Mouse (Mus musculus) erythroid progenitor cell, adult 5-6 weeks (primary cell): ENCODE data around the gene L3mbtl4. TPM values are rescaled to one million over a fixed set of nuclear protein-coding genes. Genes with fewer than 3 reads are reported as not detected.

Experiments
- ATAC-seq: replicated peaks from 2 replicates; pipeline ENCODE4 v1.8.0; 2016; ENCODE audit warnings: moderate number of reproducible peaks, mild to moderate bottlenecking, moderate TSS enrichment, inconsistent platforms; ENCODE audit not compliant: poor library complexity, low FRiP score, severe bottlenecking
- total RNA-seq, 2 experiments: library from RNA; stranded (forward) in 1 of 2; stranded (reverse) in 1 of 2; fragments of 150-400 nt in 1 of 2; fragments of 186-747, 209-891 nt in 1 of 2; gene quantifications; 2 replicates each; pipeline versions ENCODE4 v1.2.3 to v1.2.4; 2015 to 2017; ENCODE audit warnings: low replicate concordance in 2 of 2

The L3mbtl4 gene
- total RNA-seq (2015; ENCODE audit: low replicate concordance), result not detected in 2 replicates
- not detected in 2 replicates for total RNA-seq (2017; ENCODE audit: low replicate concordance)

- ATAC-seq, result no peak
These were observed at the start of gene L3mbtl4 for GRCm38 (mm10) chr17:68273527-68273926. Gene L3mbtl4, plus strand, starts transcription at chr17:68273797.

- ATAC-seq, result no peak
These were observed 43.1 kb upstream of the L3mbtl4 start for GRCm38 (mm10) chr17:68230484-68230883.

DNA sequence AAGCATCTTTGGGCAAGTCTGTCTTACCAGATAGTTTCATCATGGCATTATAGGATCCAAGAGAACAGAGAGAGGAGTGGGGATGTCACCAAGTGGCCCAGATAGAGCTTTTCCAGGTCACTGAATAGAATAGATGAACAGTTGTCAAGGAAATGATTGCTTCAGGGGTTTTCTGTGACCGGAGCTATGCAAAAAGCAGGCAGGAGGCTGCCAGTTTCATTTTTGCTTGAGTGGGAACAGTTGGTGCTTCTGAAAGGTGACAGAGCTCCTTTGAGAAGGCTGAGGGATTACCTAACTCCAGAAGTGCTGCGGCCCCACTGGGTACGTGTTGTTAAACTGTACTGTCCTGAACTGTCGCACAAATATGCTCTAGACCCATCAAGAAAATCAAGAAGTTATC is 38.2 kb upstream of the L3mbtl4 start:
- ATAC-seq, result no peak

DNA sequence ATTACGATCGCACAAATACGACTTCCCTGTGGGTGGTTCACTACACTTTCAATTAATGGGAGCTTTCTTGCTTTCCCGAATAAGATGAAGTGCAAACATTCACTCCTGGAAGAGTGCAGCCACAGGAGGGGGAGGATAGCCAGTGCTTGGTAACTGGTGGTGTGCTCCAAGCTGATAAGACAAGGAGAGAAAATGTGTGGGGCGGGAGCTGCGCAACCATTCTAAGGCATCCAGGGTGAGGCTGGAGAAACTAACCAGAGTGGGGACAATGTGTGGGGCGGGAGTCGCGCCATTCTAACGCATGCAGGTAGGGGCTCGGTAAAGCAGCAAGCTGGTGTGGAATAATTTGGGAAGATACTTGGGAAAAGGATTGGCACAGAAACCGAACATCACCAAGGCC is 36.6 kb upstream of the L3mbtl4 start:
- no peak for ATAC-seq

- no peak for ATAC-seq
These were observed 33.4 kb upstream of the L3mbtl4 start for GRCm38 (mm10) chr17:68240171-68240570.

DNA sequence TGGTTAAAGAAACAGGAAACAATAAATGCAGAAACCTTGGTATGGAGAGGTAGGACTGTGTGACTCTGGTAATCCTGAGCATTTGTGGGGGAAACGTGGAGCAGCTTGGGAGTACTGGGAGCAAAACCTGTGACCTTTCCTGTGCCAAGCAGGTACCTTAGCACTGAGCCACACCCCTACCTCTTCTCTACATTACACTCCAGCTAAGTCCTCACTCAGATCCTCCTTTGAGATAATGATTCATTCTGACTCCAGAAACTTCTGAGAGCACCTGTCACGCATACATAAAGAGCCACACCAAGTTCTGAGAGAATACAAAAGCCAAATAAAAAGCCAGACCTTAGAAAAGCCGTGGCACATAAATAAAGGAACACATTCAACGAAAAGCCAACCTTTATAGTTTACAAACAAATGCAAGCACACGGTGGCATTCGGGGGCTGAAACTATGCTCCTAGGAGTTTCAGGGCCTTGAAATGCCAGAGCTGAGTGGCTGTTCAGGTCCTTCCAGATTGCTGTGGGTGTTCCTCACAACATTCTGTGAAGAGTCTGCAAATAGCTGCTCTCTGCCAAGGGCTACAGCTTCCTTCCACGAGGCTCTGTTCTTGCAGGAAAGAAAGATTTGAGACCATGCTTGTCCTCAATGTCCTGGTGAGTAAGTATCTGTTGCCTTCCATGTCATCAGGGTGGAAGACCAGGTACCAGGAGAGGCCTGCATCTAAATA is 8.6 kb upstream of the L3mbtl4 start:
- no peak for ATAC-seq

DNA sequence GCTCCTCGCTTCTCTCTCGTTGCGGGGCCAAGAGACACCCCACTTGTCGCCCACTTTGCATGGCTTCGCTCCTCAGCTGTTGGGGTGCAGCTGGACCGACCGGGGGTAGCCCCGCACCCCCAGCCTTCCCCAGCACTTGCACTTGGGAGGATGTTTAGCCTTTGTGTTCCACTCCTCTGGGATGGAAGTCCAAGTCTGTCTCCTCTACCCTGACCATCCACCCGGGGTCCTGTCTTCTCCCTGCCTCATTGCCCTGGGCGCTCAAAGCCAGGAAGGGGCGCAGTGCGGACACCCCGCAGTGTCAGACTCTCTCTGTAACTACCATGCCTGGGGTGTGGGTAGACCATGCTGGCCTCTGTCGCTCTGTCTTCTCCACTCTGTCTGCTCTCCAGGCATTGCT is 357 bp downstream of the L3mbtl4 start:
- no peak for ATAC-seq

DNA sequence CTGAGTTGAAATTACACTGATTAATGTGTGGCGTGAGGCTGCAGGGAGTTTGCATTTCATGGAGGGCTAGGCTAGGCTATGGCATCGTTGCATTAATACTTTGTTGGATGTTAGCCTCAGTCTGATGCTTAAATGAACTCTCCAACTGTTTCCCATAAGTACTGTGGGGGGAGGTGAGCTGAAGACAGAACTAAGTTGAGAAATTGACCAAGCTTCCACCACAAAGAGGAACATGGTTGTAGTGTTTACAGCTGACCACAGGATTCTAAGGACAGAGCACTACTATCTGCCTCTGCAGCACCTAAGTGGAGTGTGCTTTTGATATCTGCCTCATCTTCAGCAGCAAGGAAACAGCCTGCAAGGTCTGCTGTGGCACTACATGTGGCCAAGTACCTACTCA is 1.5 kb downstream of the L3mbtl4 start:
- ATAC-seq, result no peak

DNA sequence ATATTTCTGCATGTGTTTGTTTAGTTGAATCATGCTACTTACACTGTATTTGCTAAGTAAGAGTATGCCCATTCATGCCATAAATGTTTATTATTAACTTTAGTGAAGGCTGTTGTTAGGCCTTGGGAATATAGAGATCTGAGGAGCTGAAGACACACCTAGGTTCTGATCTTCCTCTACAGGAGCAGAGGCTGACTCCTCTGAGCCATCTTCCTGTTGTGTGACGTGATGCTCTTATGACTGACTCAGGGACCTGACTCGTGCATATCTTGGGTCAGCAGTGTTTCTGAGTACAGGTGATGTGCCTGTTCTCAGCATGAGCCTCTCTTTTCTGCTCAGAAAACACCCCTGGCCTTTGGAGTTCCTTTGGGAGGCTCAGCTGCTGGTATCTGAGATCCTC is 7.3 kb downstream of the L3mbtl4 start:
- ATAC-seq, result no peak

GRCm38 (mm10) chr17:68285119-68285782 is 11.7 kb downstream of the L3mbtl4 start:
- ATAC-seq, result no peak

GRCm38 (mm10) chr17:68288094-68288493 is 14.5 kb downstream of the L3mbtl4 start:
- no peak for ATAC-seq

DNA sequence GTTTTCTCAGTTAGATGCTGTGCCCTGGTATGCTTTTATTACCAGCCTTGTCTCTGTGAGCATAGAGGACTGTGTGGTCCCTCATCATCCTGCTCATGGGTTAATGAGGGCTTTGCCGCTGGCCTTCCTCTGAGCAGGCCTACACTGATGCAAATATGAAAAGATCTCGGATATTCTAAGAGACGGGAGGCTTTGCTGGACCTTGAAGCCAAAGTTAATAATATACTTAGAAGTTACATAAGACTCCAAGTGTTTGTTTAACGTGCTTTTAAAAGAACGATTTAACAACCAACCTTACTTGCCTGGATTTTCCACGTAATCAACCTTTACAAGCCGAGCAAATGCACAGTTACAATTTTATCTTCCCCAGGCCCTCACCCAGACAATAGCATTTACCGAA is 15.1 kb downstream of the L3mbtl4 start:
- ATAC-seq, result no peak

GRCm38 (mm10) chr17:68291713-68292364 is 18.2 kb downstream of the L3mbtl4 start:
- no peak for ATAC-seq

GRCm38 (mm10) chr17:68308381-68308780 is 34.8 kb downstream of the L3mbtl4 start:
- no peak for ATAC-seq

GRCm38 (mm10) chr17:68312286-68312927 is 38.8 kb downstream of the L3mbtl4 start:
- no peak for ATAC-seq

DNA sequence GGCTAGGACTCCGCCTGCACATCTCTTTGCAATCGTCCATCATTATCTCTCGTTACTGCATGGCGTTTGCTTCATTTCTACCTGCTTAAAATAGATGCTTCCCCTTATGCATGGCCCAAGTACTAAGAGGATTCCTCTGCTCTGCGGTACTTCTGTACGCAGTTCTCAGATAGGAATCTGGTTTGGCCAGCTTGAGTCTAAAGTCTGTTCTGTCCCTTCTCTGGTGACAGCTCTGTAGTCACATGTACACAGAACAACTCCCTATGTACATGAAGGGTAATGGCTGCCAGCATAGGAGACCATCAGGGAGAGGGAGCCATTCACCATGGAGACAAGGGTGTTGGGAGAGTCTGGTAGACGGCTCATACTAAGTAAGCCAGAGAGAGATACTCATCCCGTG is 47.3 kb downstream of the L3mbtl4 start:
- no peak for ATAC-seq

GRCm38 (mm10) chr17:68322607-68323006 is 49.0 kb downstream of the L3mbtl4 start:
- no peak for ATAC-seq

DNA sequence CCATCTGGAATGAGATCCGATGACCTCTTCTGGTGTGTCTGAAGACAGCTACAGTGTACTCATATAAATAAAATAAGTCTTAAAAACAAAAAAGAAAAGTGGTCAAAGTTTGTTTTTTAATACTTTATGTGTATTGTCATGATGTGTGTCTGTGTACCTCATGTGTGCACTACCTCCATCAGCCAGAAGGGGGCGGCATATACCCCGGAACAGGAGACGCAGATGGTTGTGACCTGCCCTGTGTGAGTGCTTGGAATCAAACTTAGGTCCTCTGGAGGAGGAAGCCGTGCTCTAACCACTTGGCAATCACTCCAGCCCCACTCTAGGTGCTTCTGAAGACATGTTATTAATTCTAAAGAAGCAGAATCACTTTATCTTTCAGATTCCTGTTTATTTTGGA is 58.6 kb downstream of the L3mbtl4 start:
- ATAC-seq, result no peak

- no peak for ATAC-seq
These were observed 59.8 kb downstream of the L3mbtl4 start for GRCm38 (mm10) chr17:68333382-68333781.

DNA sequence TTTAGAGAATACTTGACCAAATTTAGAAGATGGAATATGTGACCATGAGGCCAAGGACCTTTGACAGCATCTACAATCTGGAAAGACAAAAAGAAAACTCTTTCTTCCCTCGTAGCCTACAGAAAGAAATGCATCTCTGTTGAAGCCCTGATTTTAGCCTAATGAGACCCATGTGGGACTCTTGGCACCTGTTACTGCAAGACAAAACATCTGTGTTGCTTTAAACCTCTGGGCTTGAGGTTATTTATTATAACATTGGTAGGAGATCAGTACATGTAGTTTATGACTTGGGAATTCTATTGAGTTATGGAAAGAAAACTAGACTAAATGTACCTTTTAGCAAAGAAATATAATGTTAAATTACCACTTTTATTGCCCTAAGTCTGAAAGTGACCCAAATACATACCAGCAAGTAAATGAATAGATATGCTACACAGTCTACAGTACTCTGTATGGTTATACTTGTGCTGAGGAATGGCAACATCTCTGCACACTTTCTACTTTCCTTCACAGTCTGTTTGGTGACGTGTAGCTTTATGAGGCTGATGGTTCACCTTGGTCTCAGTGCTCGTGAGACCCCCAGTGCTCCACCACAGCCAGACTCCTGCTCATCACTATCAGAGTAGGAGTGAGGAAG is 65.4 kb downstream of the L3mbtl4 start:
- ATAC-seq, result no peak
